Mouse (Mus musculus): ENCODE results near the gene Grn. TPM values are rescaled to one million over a fixed set of nuclear protein-coding genes. Genes with fewer than 3 reads are reported as not detected.

Gene Grn
- polyA plus RNA-seq, 1 experiment = 79.1 TPM

DNA sequence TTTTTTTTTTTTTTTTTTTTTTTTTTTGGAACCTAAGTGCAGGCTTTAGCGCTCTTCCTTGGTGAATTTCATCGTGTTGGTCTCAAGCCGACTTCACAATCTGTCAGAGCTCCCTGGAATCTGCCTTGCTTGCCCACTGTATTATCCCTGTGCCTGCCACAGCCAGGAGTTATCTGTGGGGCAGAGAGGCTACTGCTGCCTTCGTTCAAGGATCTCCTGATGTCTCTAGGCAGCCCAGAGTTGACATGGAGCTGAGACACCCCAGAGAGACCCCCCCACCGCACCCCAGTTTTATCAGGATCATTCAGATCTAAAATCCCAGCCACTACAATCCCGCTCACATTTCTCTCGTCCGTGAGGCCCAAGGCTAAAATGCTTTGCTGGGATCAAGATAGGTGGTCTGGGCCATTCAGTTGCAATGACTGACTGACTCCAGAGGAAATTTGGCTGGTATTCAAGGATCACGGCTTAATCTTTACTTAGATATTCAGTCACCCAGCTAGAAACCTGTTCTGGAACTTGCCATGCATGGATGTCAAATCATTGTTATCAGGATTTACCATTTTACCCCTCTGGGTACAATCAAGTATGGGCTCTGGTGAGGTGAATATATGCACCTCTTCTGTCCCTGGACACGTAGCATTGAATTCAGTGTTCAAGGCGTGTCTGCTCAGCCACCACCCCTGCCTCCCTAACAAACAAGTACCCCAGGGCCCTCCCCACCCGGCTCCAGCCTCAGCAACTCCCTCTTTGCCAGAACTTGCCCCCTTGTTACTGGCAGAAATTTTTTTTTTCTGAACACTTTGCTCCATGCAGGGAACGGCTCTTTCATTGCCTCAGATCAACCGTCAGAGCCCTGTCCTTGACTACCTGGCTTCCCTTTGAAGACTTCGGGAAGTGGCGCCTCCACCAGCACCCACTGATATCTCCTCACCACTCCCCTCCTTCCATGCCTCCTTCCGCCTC is 19.2 kb downstream of the Grn start:
- H3K79me3 ChIP-seq (ENCODE audit: low read depth) = no peaks in the 10 kb centered on the region
- no peak overlapping the region for H3K4me3 ChIP-seq (ENCODE audit: insufficient read depth, poor library complexity, severe bottlenecking)
- no peaks in the 10 kb centered on the region for H3K79me2 ChIP-seq (ENCODE audit: control insufficient read depth, insufficient read depth)
- TF ChIP-seq CEBPB (IDR thresholded peaks at IDR 0.05; ENCODE audit: low read depth) = no peak
- no peak for TF ChIP-seq MYOD1 (IDR thresholded peaks at IDR 0.05; ENCODE audit: control insufficient read depth, insufficient read length, low read depth)
- no peak for TF ChIP-seq FOSL1 (IDR thresholded peaks at IDR 0.05; ENCODE audit: insufficient read depth, low read length, poor library complexity, severe bottlenecking)
- TF ChIP-seq CTCF (IDR thresholded peaks at IDR 0.05; ENCODE audit: control insufficient read depth, insufficient read depth, insufficient read length) = no peak
- TF ChIP-seq USF1 (IDR thresholded peaks at IDR 0.05; ENCODE audit: low read depth) = no peak
- TF ChIP-seq MAX (IDR thresholded peaks at IDR 0.05) = no peak
- no peak for TF ChIP-seq MYOG (IDR thresholded peaks at IDR 0.05; ENCODE audit: control insufficient read depth, extremely low read depth, insufficient read length)
- no peak overlapping the region for H3ac ChIP-seq (ENCODE audit: control insufficient read depth, insufficient read length, low read depth)
- no peaks in the 10 kb centered on the region for H3K36me3 ChIP-seq (ENCODE audit: control insufficient read depth, insufficient read depth)
- H3K27me3 ChIP-seq (ENCODE audit: control insufficient read depth, insufficient read depth, insufficient read length) = peaks cover 35% of the 10 kb centered on the region

GRCm38 (mm10) chr11:102453131-102453530 is 23.0 kb downstream of the Grn start:
- TF ChIP-seq MYOG (IDR thresholded peaks at IDR 0.05; ENCODE audit: control insufficient read depth, extremely low read depth, insufficient read length) (no peak), MYOD1 (IDR thresholded peaks at IDR 0.05; ENCODE audit: control insufficient read depth, insufficient read length, low read depth) (no peak), CTCF (IDR thresholded peaks at IDR 0.05; ENCODE audit: control insufficient read depth, insufficient read depth, insufficient read length) (no peak), FOSL1 (IDR thresholded peaks at IDR 0.05; ENCODE audit: insufficient read depth, low read length, poor library complexity, severe bottlenecking) (no peak), MAX (IDR thresholded peaks at IDR 0.05) (no peak), USF1 (IDR thresholded peaks at IDR 0.05; ENCODE audit: low read depth) (no peak), CEBPB (IDR thresholded peaks at IDR 0.05; ENCODE audit: low read depth) (no peak)
- peaks cover 30% of the 10 kb centered on the region for H3K27me3 ChIP-seq (ENCODE audit: control insufficient read depth, insufficient read depth, insufficient read length)
- H3K36me3 ChIP-seq (ENCODE audit: control insufficient read depth, insufficient read depth) = no peaks in the 10 kb centered on the region
- H3K79me3 ChIP-seq (ENCODE audit: low read depth) = no peaks in the 10 kb centered on the region
- H3K79me2 ChIP-seq (ENCODE audit: control insufficient read depth, insufficient read depth) = no peaks in the 10 kb centered on the region
- H3K4me3 ChIP-seq (ENCODE audit: insufficient read depth, poor library complexity, severe bottlenecking) = no peak overlapping the region
- H3ac ChIP-seq (ENCODE audit: control insufficient read depth, insufficient read length, low read depth) = no peak overlapping the region

- peak overlapping the region; percentile 73 for H3ac ChIP-seq (ENCODE audit: control insufficient read depth, insufficient read length, low read depth)
- TF ChIP-seq MYOD1 (IDR thresholded peaks at IDR 0.05; ENCODE audit: control insufficient read depth, insufficient read length, low read depth) (peak; percentile 22), FOSL1 (IDR thresholded peaks at IDR 0.05; ENCODE audit: insufficient read depth, low read length, poor library complexity, severe bottlenecking) (no peak), CTCF (IDR thresholded peaks at IDR 0.05; ENCODE audit: control insufficient read depth, insufficient read depth, insufficient read length) (peak; percentile 69)
Measured at GRCm38 (mm10) chr11:102455740-102456396, 25.8 kb downstream of the Grn start.

GRCm38 (mm10) chr11:102460541-102460940 is 30.4 kb downstream of the Grn start:
- TF ChIP-seq CEBPB (IDR thresholded peaks at IDR 0.05; ENCODE audit: low read depth) = no peak
- no peak overlapping the region for H3ac ChIP-seq (ENCODE audit: control insufficient read depth, insufficient read length, low read depth)
- H3K79me2 ChIP-seq (ENCODE audit: control insufficient read depth, insufficient read depth) = no peaks in the 10 kb centered on the region
- H3K4me3 ChIP-seq (ENCODE audit: insufficient read depth, poor library complexity, severe bottlenecking) = no peak overlapping the region
- H3K36me3 ChIP-seq (ENCODE audit: control insufficient read depth, insufficient read depth) = no peaks in the 10 kb centered on the region
- H3K79me3 ChIP-seq (ENCODE audit: low read depth) = no peaks in the 10 kb centered on the region
- H3K27me3 ChIP-seq (ENCODE audit: control insufficient read depth, insufficient read depth, insufficient read length) = no peaks in the 10 kb centered on the region

More at GRCm38 (mm10) chr11:102455740-102456396, 25.8 kb downstream of the Grn start:
- Histone ChIP-seq H3K4me3 (ENCODE audit: insufficient read depth, poor library complexity, severe bottlenecking) (peak overlapping the region; percentile 15), H3K79me2 (ENCODE audit: control insufficient read depth, insufficient read depth) (no peaks in the 10 kb centered on the region), H3K79me3 (ENCODE audit: low read depth) (no peaks in the 10 kb centered on the region), H3K36me3 (ENCODE audit: control insufficient read depth, insufficient read depth) (no peaks in the 10 kb centered on the region), H3K27me3 (ENCODE audit: control insufficient read depth, insufficient read depth, insufficient read length) (peaks cover 9% of the 10 kb centered on the region)

- H3K36me3 ChIP-seq (ENCODE audit: control insufficient read depth, insufficient read depth) = no peaks in the 10 kb centered on the region
- H3K79me3 ChIP-seq (ENCODE audit: low read depth) = no peaks in the 10 kb centered on the region
- no peak overlapping the region for H3K4me3 ChIP-seq (ENCODE audit: insufficient read depth, poor library complexity, severe bottlenecking)
- H3K79me2 ChIP-seq (ENCODE audit: control insufficient read depth, insufficient read depth) = no peaks in the 10 kb centered on the region
- H3ac ChIP-seq (ENCODE audit: control insufficient read depth, insufficient read length, low read depth) = no peak overlapping the region
- TF ChIP-seq CTCF (IDR thresholded peaks at IDR 0.05; ENCODE audit: control insufficient read depth, insufficient read depth, insufficient read length) (no peak), MAX (IDR thresholded peaks at IDR 0.05) (no peak), USF1 (IDR thresholded peaks at IDR 0.05; ENCODE audit: low read depth) (no peak), MYOD1 (IDR thresholded peaks at IDR 0.05; ENCODE audit: control insufficient read depth, insufficient read length, low read depth) (no peak), CEBPB (IDR thresholded peaks at IDR 0.05; ENCODE audit: low read depth) (no peak), MYOG (IDR thresholded peaks at IDR 0.05; ENCODE audit: control insufficient read depth, extremely low read depth, insufficient read length) (no peak), FOSL1 (IDR thresholded peaks at IDR 0.05; ENCODE audit: insufficient read depth, low read length, poor library complexity, severe bottlenecking) (no peak)
- H3K27me3 ChIP-seq (ENCODE audit: control insufficient read depth, insufficient read depth, insufficient read length) = no peaks in the 10 kb centered on the region
Measured at GRCm38 (mm10) chr11:102461764-102462163, 31.6 kb downstream of the Grn start.

Data from C2C12 (cell line).